Mouse (Mus musculus) forebrain, embryonic 11.5 days (tissue): ENCODE results near the gene Slc5a6. TPM values are rescaled to one million over a fixed set of nuclear protein-coding genes. Genes with fewer than 3 reads are reported as not detected.
"Not testable (repeated sequence)": the region's sequence is repeated elsewhere in the genome, so short reads cannot be mapped to it uniquely, and the experiment has no call there.

Experiments used
- ATAC-seq: fragments of 200-750 bp; cut with Nextera tagmentation; replicated peaks from 2 replicates; pipeline ENCODE4 v1.8.0; 2017; ENCODE audit warnings: moderate TSS enrichment; ENCODE audit not compliant: low FRiP score
- DNase-seq: peaks from one replicate; pipeline ENCODE4 v3.0.0-alpha.2; 2017; ENCODE audit warnings: low spot score
- H3K27ac ChIP-seq: fragments of 300-500 bp; sonication (generic); 2 replicates; pipeline ENCODE4 v1.5.1; 2014; ENCODE audit warnings: low read depth, low read length
- H3K27me3 ChIP-seq: fragments of 300-500 bp; sonication (generic); 2 replicates; pipeline ENCODE4 v1.6.1; 2014; ENCODE audit warnings: mild to moderate bottlenecking, low read length, mixed read lengths; ENCODE audit not compliant: control insufficient read depth, insufficient read depth
- H3K36me3 ChIP-seq: fragments of 300-500 bp; sonication (generic); 2 replicates; pipeline ENCODE4 v1.6.1; 2014; ENCODE audit warnings: mild to moderate bottlenecking, low read length, moderate library complexity, mixed read lengths; ENCODE audit not compliant: control insufficient read depth, insufficient read depth
- H3K4me1 ChIP-seq: fragments of 300-500 bp; sonication (generic); replicated peaks from 2 replicates; pipeline ENCODE4 v1.6.1; 2014; ENCODE audit warnings: low read length, mixed read lengths; ENCODE audit not compliant: control insufficient read depth, insufficient read depth
- H3K4me2 ChIP-seq: fragments of 300-500 bp; sonication (generic); 2 replicates; pipeline ENCODE4 v1.6.1; 2014; ENCODE audit warnings: low read depth, mild to moderate bottlenecking, low read length, moderate library complexity, mixed read lengths; ENCODE audit not compliant: severe bottlenecking
- H3K4me3 ChIP-seq: fragments of 300-500 bp; sonication (generic); 2 replicates; pipeline ENCODE4 v1.5.1; 2014; ENCODE audit warnings: low read depth, low read length
- H3K9ac ChIP-seq: fragments of 300-500 bp; sonication (generic); 2 replicates; pipeline ENCODE4 v1.6.1; 2014; ENCODE audit warnings: low read length
- H3K9me3 ChIP-seq: fragments of 300-500 bp; sonication (generic); 2 replicates; pipeline ENCODE4 v1.6.1; 2016; ENCODE audit warnings: low read length, mixed read lengths; ENCODE audit not compliant: control insufficient read depth
- WGBS: fragments of 180-500 bp; shearing (Covaris S2); extraction: QIAGEN DNeasy Blood & Tissue Kit; methylation state at CpG from one replicate; pipeline ENCODE4 v1.1.7; 2014; 5-methylcytosine and 5-hydroxymethylcytosine counted together
- polyA plus RNA-seq: library from polyadenylated mRNA; unstranded; fragments of >200 nt; fragmentation: Nextera tagmentation; extraction: Ambion mirVana; gene quantifications from 2 replicates; pipeline ENCODE4 v1.2.1, GENCODE M21; 2014

The Slc5a6 gene
- polyA plus RNA-seq, 1 experiment from 2014 or later: 10.9 TPM

DNA sequence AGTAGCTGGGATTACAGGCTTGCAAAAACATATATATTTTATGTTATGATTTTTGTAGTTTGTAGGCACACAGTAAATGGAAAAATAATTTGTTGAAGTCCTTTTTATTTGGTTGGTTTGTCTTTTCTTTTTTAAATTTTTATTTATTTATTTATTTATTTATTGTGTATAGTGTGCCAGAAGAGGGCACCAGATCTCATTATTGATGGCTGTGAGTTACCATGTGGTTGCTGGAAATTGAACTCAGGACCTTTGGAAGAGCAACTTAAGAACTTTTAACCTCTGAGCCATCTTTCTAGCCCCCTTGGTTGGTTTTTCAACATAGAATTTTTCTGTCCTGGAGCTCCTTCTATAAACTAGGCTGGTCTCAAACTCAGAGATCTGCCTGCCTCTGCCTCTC lies 1.7 kb upstream of the Slc5a6 start:
- no peak for ATAC-seq
- no peak overlapping the region for H3K27ac ChIP-seq
- no peak overlapping the region for H3K4me2 ChIP-seq

DNA sequence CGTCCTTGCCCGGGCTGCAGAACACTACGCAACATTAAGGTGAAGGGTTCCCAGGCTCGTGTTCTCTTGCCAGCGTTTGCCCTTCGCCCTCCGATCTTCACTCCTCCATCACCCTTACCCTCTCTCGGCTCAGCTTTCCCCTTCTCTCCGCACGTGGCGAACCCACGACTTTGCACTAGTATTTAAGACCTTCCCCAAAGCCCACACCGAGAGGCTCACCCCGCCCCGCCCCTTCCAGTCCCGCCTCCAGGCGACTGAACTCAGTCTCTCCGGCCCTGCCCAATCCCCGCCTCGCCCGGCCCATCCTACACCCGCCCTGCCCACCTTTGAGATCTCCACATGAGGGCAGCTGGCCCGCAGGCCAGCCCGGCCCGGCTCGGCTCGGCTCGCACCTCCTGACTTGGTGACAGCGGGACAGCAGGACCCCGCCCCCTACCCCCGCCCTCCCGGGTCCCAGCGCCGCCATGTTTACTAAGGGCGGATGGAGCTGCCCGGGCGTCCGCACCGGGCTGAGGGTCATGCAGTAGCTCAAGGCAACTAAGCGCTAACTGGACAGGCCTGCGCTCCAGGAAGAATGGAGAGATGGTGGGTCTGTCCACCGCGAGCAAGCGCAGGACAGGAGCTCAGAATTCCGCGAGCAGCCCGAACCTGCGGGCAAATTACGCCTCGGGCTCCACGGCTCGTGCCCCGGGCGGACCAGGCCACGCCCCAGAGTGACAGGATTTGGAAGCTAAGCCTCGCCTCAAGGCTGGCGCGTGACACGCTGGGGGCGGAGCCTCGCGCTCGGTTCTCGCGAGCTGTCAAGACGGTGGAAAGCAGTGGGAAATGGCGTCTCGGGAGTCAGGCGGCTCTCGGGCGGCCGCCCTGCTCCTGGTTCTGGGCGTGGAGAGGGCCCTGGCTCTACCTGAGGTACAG lies 619 bp downstream of the Slc5a6 start, which contains the start of gene Atraid:
TSS of gene Atraid (plus strand) at position 465 of the 915 bp plus-strand sequence.
- peak within 1 kb of the TSS; percentile 73 for H3K9ac ChIP-seq
- under 1% methylated on average over 73 of the region's 73 CpGs for WGBS
- ATAC-seq: peak; percentile 97

More for the DNA sequence above, 1.7 kb upstream of the Slc5a6 start:
- no peaks in the 10 kb centered on the region for H3K27me3 ChIP-seq
- H3K4me3 ChIP-seq: no peak overlapping the region
- no peak for DNase-seq
- H3K4me1 ChIP-seq: 0 out of 2 replicates have a peak, but pooled peaks cover 4% of the 10 kb centered on the region
- no peaks in the 10 kb centered on the region for H3K9me3 ChIP-seq
- no peak overlapping the region for H3K9ac ChIP-seq
- H3K36me3 ChIP-seq: no peaks in the 10 kb centered on the region

DNA sequence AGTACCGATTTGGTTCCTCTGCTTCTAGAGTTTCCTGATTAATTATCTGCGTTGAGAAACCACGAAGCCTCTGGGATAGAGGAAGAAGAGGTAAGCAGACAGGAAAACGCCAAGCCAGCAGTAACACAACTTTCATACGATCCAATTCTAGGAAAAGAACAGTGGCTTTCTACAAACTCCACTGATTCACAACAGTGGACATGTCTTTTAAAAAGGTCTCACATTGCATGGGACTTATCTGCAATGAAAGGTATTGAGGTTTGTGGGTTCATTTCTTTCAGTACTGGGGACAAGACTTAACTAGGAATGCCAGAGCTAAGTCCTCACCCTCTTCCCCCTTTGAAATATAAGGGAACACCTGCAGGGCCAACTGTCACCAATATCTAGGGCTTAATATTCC lies 1.6 kb downstream of the Slc5a6 start:
- Histone ChIP-seq H3K4me1 (no peaks in the 10 kb centered on the region), H3K27me3 (no peaks in the 10 kb centered on the region), H3K4me2 (peak overlapping the region; percentile 87), H3K4me3 (no peak overlapping the region; the same call in 1 of the 2 replicates), H3K36me3 (no peaks in the 10 kb centered on the region), H3K9me3 (no peaks in the 10 kb centered on the region), H3K9ac (peak overlapping the region; percentile 73), H3K27ac (no peak overlapping the region)
- no peak for ATAC-seq
- WGBS: 80% methylated on average over 5 of the region's 5 CpGs
- no peak for DNase-seq

More for the DNA sequence above, 619 bp downstream of the Slc5a6 start, which contains the start of gene Atraid:
- Histone ChIP-seq H3K27ac (peak within 1 kb of the TSS; percentile 82), H3K9me3 (no peaks in the 10 kb centered on the region), H3K4me3 (peak within 1 kb of the TSS; percentile 71), H3K36me3 (no peaks in the 10 kb centered on the region), H3K27me3 (no peaks in the 10 kb centered on the region), H3K4me2 (peak within 1 kb of the TSS; percentile 87), H3K4me1 (no peaks in the 10 kb centered on the region)
- peak; percentile 99 for DNase-seq

DNA sequence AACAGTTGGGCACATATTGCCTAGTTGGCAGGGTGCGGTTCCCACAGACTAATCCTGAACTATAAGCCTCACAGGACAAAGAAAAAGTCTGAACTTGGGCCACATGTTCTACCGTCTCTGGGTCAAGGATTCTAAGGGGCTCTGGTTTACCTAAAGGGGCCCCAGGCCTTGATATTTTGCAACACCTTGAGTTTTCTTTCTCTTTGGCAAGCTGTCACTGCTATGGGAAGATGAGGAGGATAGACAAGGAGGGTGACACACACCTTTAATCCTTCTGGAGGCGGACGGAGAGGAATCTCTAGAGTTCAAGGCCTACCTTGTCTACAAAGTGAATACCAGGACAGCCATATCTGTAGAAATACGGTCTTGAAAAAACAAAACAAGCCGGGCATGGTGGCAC lies 2.3 kb downstream of the Slc5a6 start:
- Histone ChIP-seq H3K36me3 (no peaks in the 10 kb centered on the region), H3K4me1 (no peaks in the 10 kb centered on the region), H3K9me3 (no peaks in the 10 kb centered on the region), H3K27me3 (no peaks in the 10 kb centered on the region), H3K27ac (no peak overlapping the region), H3K4me2 (no peak overlapping the region), H3K4me3 (no peak overlapping the region), H3K9ac (no peak overlapping the region)
- no peak for DNase-seq
- no peak for ATAC-seq
- 94% methylated on average over 6 of the region's 6 CpGs for WGBS

DNA sequence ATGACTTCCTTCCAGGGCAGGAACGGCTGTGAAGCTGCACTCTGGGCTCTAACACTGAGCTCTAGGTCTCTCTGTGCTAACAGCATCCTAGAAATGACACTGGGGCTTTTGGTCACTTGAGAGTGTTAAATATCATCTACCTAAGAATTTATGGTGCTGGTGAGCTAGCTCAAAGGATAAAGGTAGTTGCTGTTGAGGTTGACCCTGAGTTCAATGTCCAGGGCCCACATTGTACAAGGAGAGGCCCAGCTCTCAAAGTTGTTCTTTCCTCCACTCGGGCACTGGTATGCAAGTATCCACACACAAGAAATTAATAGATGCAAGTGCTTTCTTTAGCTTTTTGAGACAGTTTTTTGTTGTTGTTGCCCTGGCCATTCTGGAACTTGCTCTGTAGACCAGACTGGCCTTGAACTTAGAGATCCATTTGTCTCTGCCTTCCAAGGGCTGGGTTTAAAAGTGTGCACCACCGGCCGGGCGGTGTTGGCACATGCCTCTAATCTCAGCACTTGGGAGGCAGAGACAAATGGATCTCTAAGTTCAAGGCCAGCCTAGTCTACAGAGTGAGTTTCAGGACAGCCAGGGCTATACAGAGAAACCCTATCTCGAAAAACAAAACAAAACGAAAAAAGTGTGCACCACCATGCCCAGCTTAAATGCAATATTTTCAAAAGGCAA lies 10.4 kb downstream of the Slc5a6 start:
- H3K9me3 ChIP-seq: no peaks in the 10 kb centered on the region
- no peaks in the 10 kb centered on the region for H3K4me1 ChIP-seq
- H3K4me2 ChIP-seq: no peak overlapping the region
- WGBS: 91% methylated on average over 7 of the region's 7 CpGs
- ATAC-seq (no peak), DNase-seq (no peak)
- no peaks in the 10 kb centered on the region for H3K27me3 ChIP-seq
- H3K27ac ChIP-seq: no peak overlapping the region
- H3K9ac ChIP-seq: no peak overlapping the region
- no peak overlapping the region for H3K4me3 ChIP-seq
- H3K36me3 ChIP-seq: no peaks in the 10 kb centered on the region

DNA sequence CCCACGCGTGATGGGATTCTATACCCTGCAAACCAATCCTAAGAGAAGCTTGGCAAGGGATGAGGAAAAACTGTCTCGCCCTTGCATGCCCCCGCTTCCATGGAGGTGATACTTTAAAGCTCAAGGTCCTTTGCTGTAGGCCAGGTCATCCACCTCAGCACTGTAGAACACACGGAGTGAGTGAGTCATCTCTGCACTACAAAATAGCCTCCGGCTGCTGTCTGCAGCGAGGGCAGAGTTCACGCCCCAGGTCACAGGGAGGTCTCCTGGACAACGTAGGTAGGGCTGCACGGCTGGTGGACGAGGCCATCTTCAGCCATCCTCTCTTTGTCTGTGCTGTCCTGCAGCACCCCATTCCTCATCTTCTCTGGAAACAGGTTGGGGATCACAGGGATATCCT lies 12.2 kb downstream of the Slc5a6 start:
- 86% methylated on average over 11 of the region's 11 CpGs for WGBS

DNA sequence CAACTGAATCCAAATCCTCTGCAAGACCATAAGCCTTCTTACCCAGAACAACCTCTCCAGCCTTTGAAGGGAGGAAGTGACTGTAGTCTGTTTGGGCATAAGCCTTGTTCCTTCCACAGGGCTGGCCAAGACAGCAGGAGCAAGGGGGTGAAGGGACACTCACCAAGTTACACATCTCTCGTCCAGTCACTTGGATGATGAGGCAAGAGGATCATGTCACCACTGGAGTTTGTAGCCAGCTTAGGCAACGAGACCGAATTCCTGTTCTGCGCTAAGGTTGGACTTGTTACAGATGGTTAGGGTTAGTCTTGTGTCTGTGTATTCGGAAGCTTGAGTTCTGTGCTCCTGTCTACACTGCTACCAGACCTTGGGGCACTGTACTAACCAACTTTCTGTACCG lies 14.1 kb downstream of the Slc5a6 start:
- DNase-seq (no peak), ATAC-seq (no peak)
- whole genome bisulfite sequencing: 90% methylated on average over 6 of the region's 6 CpGs
- H3K4me3 ChIP-seq: no peak overlapping the region
- H3K27ac ChIP-seq: no peak overlapping the region
- H3K27me3 ChIP-seq: no peaks in the 10 kb centered on the region
- H3K4me2 ChIP-seq: no peak overlapping the region
- H3K36me3 ChIP-seq: no peaks in the 10 kb centered on the region
- no peaks in the 10 kb centered on the region for H3K4me1 ChIP-seq
- H3K9me3 ChIP-seq: no peaks in the 10 kb centered on the region
- H3K9ac ChIP-seq: no peak overlapping the region

More for the DNA sequence above, 12.2 kb downstream of the Slc5a6 start:
- not testable (repeated sequence) for H3K4me3 ChIP-seq, H3K4me1 ChIP-seq, H3K27me3 ChIP-seq, DNase-seq, H3K9me3 ChIP-seq, H3K4me2 ChIP-seq, H3K9ac ChIP-seq, H3K27ac ChIP-seq, ATAC-seq, H3K36me3 ChIP-seq

- Histone ChIP-seq H3K36me3 (no peaks in the 10 kb centered on the region), H3K4me1 (no peaks in the 10 kb centered on the region), H3K9ac (no peak overlapping the region), H3K27ac (no peak overlapping the region), H3K4me3 (no peak overlapping the region), H3K9me3 (no peaks in the 10 kb centered on the region), H3K27me3 (no peaks in the 10 kb centered on the region), H3K4me2 (no peak overlapping the region)
- 87% methylated on average over 8 of the region's 8 CpGs for WGBS
- DNase-seq: no peak
- ATAC-seq: no peak
Observed at GRCm38 (mm10) chr5:31031508-31031907, 17.2 kb downstream of the Slc5a6 start.
